Mouse (Mus musculus): ENCODE data around the gene Adam19. TPM values are rescaled to one million over a fixed set of nuclear protein-coding genes. Genes with fewer than 3 reads are reported as not detected.

Gene Adam19
- polyA plus RNA-seq, 1 experiment = 14.0 TPM

GRCm38 (mm10) chr11:46027952-46028814 lies 27.6 kb upstream of the Adam19 start:
- Histone ChIP-seq H3K36me3 (ENCODE audit: control insufficient read depth, insufficient read depth) (no peaks in the 10 kb centered on the region), H3K79me3 (ENCODE audit: low read depth) (no peaks in the 10 kb centered on the region), H3K27me3 (ENCODE audit: control insufficient read depth, insufficient read depth, insufficient read length) (no peaks in the 10 kb centered on the region), H3K4me3 (ENCODE audit: insufficient read depth, poor library complexity, severe bottlenecking) (no peak overlapping the region), H3K79me2 (ENCODE audit: control insufficient read depth, insufficient read depth) (no peaks in the 10 kb centered on the region), H3ac (ENCODE audit: control insufficient read depth, insufficient read length, low read depth) (no peak overlapping the region)
- no peak for TF ChIP-seq CTCF (IDR thresholded peaks at IDR 0.05; ENCODE audit: control insufficient read depth, insufficient read depth, insufficient read length)
- TF ChIP-seq MYOD1 (IDR thresholded peaks at IDR 0.05; ENCODE audit: control insufficient read depth, insufficient read length, low read depth) = no peak
- TF ChIP-seq USF1 (IDR thresholded peaks at IDR 0.05; ENCODE audit: low read depth) = no peak
- TF ChIP-seq MAX (IDR thresholded peaks at IDR 0.05) = no peak
- no peak for TF ChIP-seq MYOG (IDR thresholded peaks at IDR 0.05; ENCODE audit: control insufficient read depth, extremely low read depth, insufficient read length)
- TF ChIP-seq FOSL1 (IDR thresholded peaks at IDR 0.05; ENCODE audit: insufficient read depth, low read length, poor library complexity, severe bottlenecking) = no peak
- no peak for TF ChIP-seq CEBPB (IDR thresholded peaks at IDR 0.05; ENCODE audit: low read depth)

GRCm38 (mm10) chr11:46029485-46029884 lies 26.3 kb upstream of the Adam19 start:
- TF ChIP-seq MAX (IDR thresholded peaks at IDR 0.05) (no peak), MYOD1 (IDR thresholded peaks at IDR 0.05; ENCODE audit: control insufficient read depth, insufficient read length, low read depth) (no peak), FOSL1 (IDR thresholded peaks at IDR 0.05; ENCODE audit: insufficient read depth, low read length, poor library complexity, severe bottlenecking) (no peak), MYOG (IDR thresholded peaks at IDR 0.05; ENCODE audit: control insufficient read depth, extremely low read depth, insufficient read length) (no peak), CTCF (IDR thresholded peaks at IDR 0.05; ENCODE audit: control insufficient read depth, insufficient read depth, insufficient read length) (no peak), USF1 (IDR thresholded peaks at IDR 0.05; ENCODE audit: low read depth) (no peak), CEBPB (IDR thresholded peaks at IDR 0.05; ENCODE audit: low read depth) (no peak)
- Histone ChIP-seq H3K79me2 (ENCODE audit: control insufficient read depth, insufficient read depth) (no peaks in the 10 kb centered on the region), H3K79me3 (ENCODE audit: low read depth) (no peaks in the 10 kb centered on the region), H3K36me3 (ENCODE audit: control insufficient read depth, insufficient read depth) (no peaks in the 10 kb centered on the region), H3ac (ENCODE audit: control insufficient read depth, insufficient read length, low read depth) (no peak overlapping the region), H3K27me3 (ENCODE audit: control insufficient read depth, insufficient read depth, insufficient read length) (no peaks in the 10 kb centered on the region), H3K4me3 (ENCODE audit: insufficient read depth, poor library complexity, severe bottlenecking) (no peak overlapping the region)

- TF ChIP-seq CEBPB (IDR thresholded peaks at IDR 0.05; ENCODE audit: low read depth) (no peak), MYOG (IDR thresholded peaks at IDR 0.05; ENCODE audit: control insufficient read depth, extremely low read depth, insufficient read length) (no peak), FOSL1 (IDR thresholded peaks at IDR 0.05; ENCODE audit: insufficient read depth, low read length, poor library complexity, severe bottlenecking) (no peak), CTCF (IDR thresholded peaks at IDR 0.05; ENCODE audit: control insufficient read depth, insufficient read depth, insufficient read length) (no peak), USF1 (IDR thresholded peaks at IDR 0.05; ENCODE audit: low read depth) (no peak), MYOD1 (IDR thresholded peaks at IDR 0.05; ENCODE audit: control insufficient read depth, insufficient read length, low read depth) (no peak), MAX (IDR thresholded peaks at IDR 0.05) (no peak)
- Histone ChIP-seq H3K27me3 (ENCODE audit: control insufficient read depth, insufficient read depth, insufficient read length) (no peaks in the 10 kb centered on the region), H3K4me3 (ENCODE audit: insufficient read depth, poor library complexity, severe bottlenecking) (no peak overlapping the region), H3K79me3 (ENCODE audit: low read depth) (no peaks in the 10 kb centered on the region), H3K36me3 (ENCODE audit: control insufficient read depth, insufficient read depth) (no peaks in the 10 kb centered on the region), H3K79me2 (ENCODE audit: control insufficient read depth, insufficient read depth) (no peaks in the 10 kb centered on the region), H3ac (ENCODE audit: control insufficient read depth, insufficient read length, low read depth) (no peak overlapping the region)
Observed at GRCm38 (mm10) chr11:46030026-46030425, 25.8 kb upstream of the Adam19 start.

- Histone ChIP-seq H3K4me3 (ENCODE audit: insufficient read depth, poor library complexity, severe bottlenecking) (no peak overlapping the region), H3K36me3 (ENCODE audit: control insufficient read depth, insufficient read depth) (no peaks in the 10 kb centered on the region), H3ac (ENCODE audit: control insufficient read depth, insufficient read length, low read depth) (no peak overlapping the region), H3K79me2 (ENCODE audit: control insufficient read depth, insufficient read depth) (no peaks in the 10 kb centered on the region), H3K79me3 (ENCODE audit: low read depth) (no peaks in the 10 kb centered on the region), H3K27me3 (ENCODE audit: control insufficient read depth, insufficient read depth, insufficient read length) (no peaks in the 10 kb centered on the region)
- TF ChIP-seq MYOG (IDR thresholded peaks at IDR 0.05; ENCODE audit: control insufficient read depth, extremely low read depth, insufficient read length) (no peak), CEBPB (IDR thresholded peaks at IDR 0.05; ENCODE audit: low read depth) (no peak), USF1 (IDR thresholded peaks at IDR 0.05; ENCODE audit: low read depth) (no peak)
Observed at GRCm38 (mm10) chr11:46031470-46031869, 24.3 kb upstream of the Adam19 start.

- no peak overlapping the region for H3K4me3 ChIP-seq (ENCODE audit: insufficient read depth, poor library complexity, severe bottlenecking)
- TF ChIP-seq MYOD1 (IDR thresholded peaks at IDR 0.05; ENCODE audit: control insufficient read depth, insufficient read length, low read depth) (no peak), USF1 (IDR thresholded peaks at IDR 0.05; ENCODE audit: low read depth) (no peak), MAX (IDR thresholded peaks at IDR 0.05) (no peak), CTCF (IDR thresholded peaks at IDR 0.05; ENCODE audit: control insufficient read depth, insufficient read depth, insufficient read length) (no peak), CEBPB (IDR thresholded peaks at IDR 0.05; ENCODE audit: low read depth) (no peak), FOSL1 (IDR thresholded peaks at IDR 0.05; ENCODE audit: insufficient read depth, low read length, poor library complexity, severe bottlenecking) (no peak), MYOG (IDR thresholded peaks at IDR 0.05; ENCODE audit: control insufficient read depth, extremely low read depth, insufficient read length) (no peak)
- no peaks in the 10 kb centered on the region for H3K79me3 ChIP-seq (ENCODE audit: low read depth)
- no peaks in the 10 kb centered on the region for H3K36me3 ChIP-seq (ENCODE audit: control insufficient read depth, insufficient read depth)
- H3K79me2 ChIP-seq (ENCODE audit: control insufficient read depth, insufficient read depth) = no peaks in the 10 kb centered on the region
- no peaks in the 10 kb centered on the region for H3K27me3 ChIP-seq (ENCODE audit: control insufficient read depth, insufficient read depth, insufficient read length)
- H3ac ChIP-seq (ENCODE audit: control insufficient read depth, insufficient read length, low read depth) = no peak overlapping the region
Observed at GRCm38 (mm10) chr11:46032956-46033355, 22.8 kb upstream of the Adam19 start.

Measured in C2C12 (cell line).